Mouse (Mus musculus) kidney, postnatal 0 days (tissue): ENCODE data around the gene AW011738. TPM values are rescaled to one million over a fixed set of nuclear protein-coding genes. Genes with fewer than 3 reads are reported as not detected.
A peak's percentile ranks its signal among the peaks of the same experiment; 100 is the strongest.

Experiments used
- ATAC-seq: fragments of 200-750 bp; cut with Nextera tagmentation; replicated peaks from 2 replicates; pipeline ENCODE4 v1.8.0; 2017; ENCODE audit warnings: low read depth, moderate number of reproducible peaks, moderate TSS enrichment, moderate library complexity; ENCODE audit not compliant: low FRiP score
- DNase-seq: peaks from one replicate; pipeline ENCODE4 v3.0.0-alpha.2; 2016; ENCODE audit warnings: low spot score
- H3K27ac ChIP-seq: fragments of 300-500 bp; sonication (generic); 2 replicates; pipeline ENCODE4 v1.5.1; 2014; ENCODE audit warnings: mild to moderate bottlenecking
- H3K27me3 ChIP-seq: fragments of 300-500 bp; sonication (generic); 2 replicates; pipeline ENCODE4 v1.6.1; 2014; ENCODE audit warnings: low read length, mixed read lengths; ENCODE audit not compliant: insufficient read depth
- H3K36me3 ChIP-seq: fragments of 300-500 bp; sonication (generic); 2 replicates; pipeline ENCODE4 v1.6.1; 2014; ENCODE audit warnings: low read length, mixed read lengths; ENCODE audit not compliant: insufficient read depth
- H3K4me1 ChIP-seq: fragments of 300-500 bp; sonication (generic); replicated peaks from 2 replicates; pipeline ENCODE4 v1.6.1; 2014; ENCODE audit warnings: antibody characterized with exemption, low read length, mixed read lengths; ENCODE audit not compliant: insufficient read depth
- H3K4me2 ChIP-seq: fragments of 300-500 bp; sonication (generic); 2 replicates; pipeline ENCODE4 v1.6.1; 2014; ENCODE audit warnings: mild to moderate bottlenecking, low read length, moderate library complexity, mixed read lengths
- H3K4me3 ChIP-seq: fragments of 300-500 bp; sonication (generic); replicated peaks from 2 replicates; pipeline ENCODE4 v1.5.1; 2014; ENCODE audit warnings: low read depth, low read length
- H3K9ac ChIP-seq: fragments of 300-500 bp; sonication (generic); 2 replicates; pipeline ENCODE4 v1.6.1; 2014; ENCODE audit warnings: low read depth, low read length
- H3K9me3 ChIP-seq: fragments of 300-500 bp; sonication (generic); replicated peaks from 2 replicates; pipeline ENCODE4 v1.6.1; 2016; ENCODE audit warnings: low read length, inconsistent platforms, mixed read lengths
- CTCF ChIP-seq: IDR thresholded peaks from 2 replicates; pipeline ENCODE4 v1.5.1; 2016; ENCODE audit warnings: antibody characterized with exemption, low read depth, mild to moderate bottlenecking, moderate library complexity
- WGBS: fragments of 180-500 bp; shearing (Covaris S2); extraction: QIAGEN DNeasy Blood & Tissue Kit; methylation state at CpG from one replicate; pipeline ENCODE4 v1.1.7; 2014; 5-methylcytosine and 5-hydroxymethylcytosine counted together
- polyA plus RNA-seq: library from polyadenylated mRNA; unstranded; fragments of >200 nt; fragmentation: Nextera tagmentation; extraction: Ambion mirVana; gene quantifications from 2 replicates; pipeline ENCODE4 v1.2.1, GENCODE M21; 2015

AW011738 gene
- polyA plus RNA-seq, 1 experiment from 2014 or later: 4.8 TPM

DNA sequence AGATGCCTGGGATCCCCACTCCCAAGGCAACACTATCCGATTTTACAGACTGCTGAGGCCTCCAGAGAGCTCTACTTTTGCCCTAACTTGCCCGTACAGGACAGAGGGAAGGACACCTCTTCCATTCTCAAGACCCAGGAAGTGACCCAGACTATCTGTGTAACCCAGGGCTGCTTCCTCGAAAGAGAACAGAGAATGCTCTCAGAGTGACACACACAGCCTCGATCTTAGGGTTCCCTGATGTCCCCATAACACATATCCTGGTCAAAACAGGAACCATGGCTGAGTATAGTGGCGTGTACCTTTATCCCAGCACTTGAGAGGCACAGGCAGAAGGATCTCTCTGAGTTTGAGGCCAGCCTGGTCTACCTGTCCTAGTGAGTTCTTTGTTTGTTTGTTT, 19.4 kb upstream of the AW011738 start:
- Histone ChIP-seq H3K27me3 (no peaks in the 10 kb centered on the region), H3K4me1 (peaks cover 12% of the 10 kb centered on the region; the same call in 1 of the 2 replicates), H3K36me3 (peaks cover 26% of the 10 kb centered on the region; the same call in 1 of the 2 replicates), H3K4me3 (no peak overlapping the region), H3K9me3 (no peaks in the 10 kb centered on the region), H3K4me2 (no peak overlapping the region), H3K27ac (no peak overlapping the region), H3K9ac (no peak overlapping the region)
- ATAC-seq: no peak
- no peak for TF ChIP-seq CTCF
- WGBS: 83% methylated on average over 5 of the region's 5 CpGs
- no peak for DNase-seq

DNA sequence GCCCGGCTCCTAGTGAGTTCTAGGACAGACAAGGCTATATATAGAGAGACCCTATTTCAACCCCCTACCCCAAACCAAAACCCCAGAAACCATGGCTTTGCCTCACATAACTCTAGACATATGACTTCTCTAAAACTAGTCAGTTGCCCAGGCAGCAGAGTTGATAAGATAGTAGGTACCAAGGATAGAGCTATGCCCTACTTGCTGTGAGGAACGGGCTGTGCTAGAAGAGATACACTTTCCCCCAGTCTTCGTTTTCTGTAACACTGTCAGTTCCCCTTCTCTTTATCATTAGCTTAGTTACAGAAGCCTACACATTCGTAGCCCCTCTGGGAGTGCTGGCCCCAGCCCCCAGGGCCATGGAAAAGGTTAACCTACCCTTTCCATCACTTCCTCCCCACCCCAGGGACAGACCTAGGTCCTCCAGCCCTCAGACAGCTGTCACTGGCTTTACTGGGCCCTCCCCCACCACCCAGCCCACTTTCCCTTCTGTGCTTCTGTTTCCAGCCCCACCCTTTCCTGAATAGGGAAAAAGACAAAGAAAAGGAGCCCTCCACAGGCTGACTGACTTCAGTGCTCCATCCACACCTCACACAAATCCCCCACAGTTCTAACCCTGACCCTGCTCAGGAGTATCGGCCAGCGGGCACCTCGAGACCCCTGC, 18.7 kb upstream of the AW011738 start:
- H3K36me3 ChIP-seq: peaks cover 19% of the 10 kb centered on the region; the same call in 1 of the 2 replicates
- H3K27ac ChIP-seq: no peak overlapping the region
- no peak for DNase-seq
- no peak overlapping the region for H3K4me3 ChIP-seq
- no peak for TF ChIP-seq CTCF
- H3K9ac ChIP-seq: no peak overlapping the region
- no peak overlapping the region for H3K4me2 ChIP-seq
- 77% methylated on average over 7 of the region's 7 CpGs for WGBS
- H3K27me3 ChIP-seq: no peaks in the 10 kb centered on the region
- no peaks in the 10 kb centered on the region for H3K9me3 ChIP-seq
- peaks cover 19% of the 10 kb centered on the region for H3K4me1 ChIP-seq
- ATAC-seq: no peak

DNA sequence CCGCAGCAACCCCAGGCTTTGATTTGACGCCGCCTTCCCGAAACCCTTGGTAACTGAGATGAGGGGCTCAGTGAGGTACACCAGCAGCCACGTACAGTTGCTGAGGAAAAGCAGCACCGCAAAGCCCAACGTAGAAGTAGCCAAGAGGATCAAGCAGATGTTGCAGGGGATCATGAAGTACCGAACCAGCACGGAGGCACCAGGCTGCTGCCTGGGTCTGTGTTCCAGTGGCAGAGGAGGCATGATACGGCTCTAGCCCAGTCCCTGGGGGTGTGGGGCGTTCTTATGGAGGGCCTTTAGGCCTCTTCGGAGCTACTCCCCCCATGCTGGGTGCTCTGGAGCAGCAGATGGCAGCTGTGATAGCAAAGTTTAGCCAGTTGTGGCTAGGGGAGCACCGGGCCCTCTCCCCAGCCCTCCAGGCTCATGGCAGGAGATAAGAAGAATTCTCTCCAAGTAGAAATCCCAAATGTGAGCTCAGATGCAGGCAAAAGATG, 17.6 kb upstream of the AW011738 start:
- no peak for ATAC-seq
- Histone ChIP-seq H3K36me3 (peaks cover 13% of the 10 kb centered on the region; the same call in 1 of the 2 replicates), H3K4me2 (peak overlapping the region; percentile 46; the same call in 1 of the 2 replicates), H3K4me3 (0 out of 2 replicates have a peak overlapping the region, but pooled peaks have one; percentile 1), H3K27ac (peak overlapping the region; percentile 21; the same call in 1 of the 2 replicates), H3K9me3 (no peaks in the 10 kb centered on the region), H3K4me1 (peaks cover 28% of the 10 kb centered on the region), H3K27me3 (no peaks in the 10 kb centered on the region), H3K9ac (no peak overlapping the region)
- WGBS: 76% methylated on average over 13 of the region's 13 CpGs
- no peak for TF ChIP-seq CTCF
- DNase-seq: no peak

DNA sequence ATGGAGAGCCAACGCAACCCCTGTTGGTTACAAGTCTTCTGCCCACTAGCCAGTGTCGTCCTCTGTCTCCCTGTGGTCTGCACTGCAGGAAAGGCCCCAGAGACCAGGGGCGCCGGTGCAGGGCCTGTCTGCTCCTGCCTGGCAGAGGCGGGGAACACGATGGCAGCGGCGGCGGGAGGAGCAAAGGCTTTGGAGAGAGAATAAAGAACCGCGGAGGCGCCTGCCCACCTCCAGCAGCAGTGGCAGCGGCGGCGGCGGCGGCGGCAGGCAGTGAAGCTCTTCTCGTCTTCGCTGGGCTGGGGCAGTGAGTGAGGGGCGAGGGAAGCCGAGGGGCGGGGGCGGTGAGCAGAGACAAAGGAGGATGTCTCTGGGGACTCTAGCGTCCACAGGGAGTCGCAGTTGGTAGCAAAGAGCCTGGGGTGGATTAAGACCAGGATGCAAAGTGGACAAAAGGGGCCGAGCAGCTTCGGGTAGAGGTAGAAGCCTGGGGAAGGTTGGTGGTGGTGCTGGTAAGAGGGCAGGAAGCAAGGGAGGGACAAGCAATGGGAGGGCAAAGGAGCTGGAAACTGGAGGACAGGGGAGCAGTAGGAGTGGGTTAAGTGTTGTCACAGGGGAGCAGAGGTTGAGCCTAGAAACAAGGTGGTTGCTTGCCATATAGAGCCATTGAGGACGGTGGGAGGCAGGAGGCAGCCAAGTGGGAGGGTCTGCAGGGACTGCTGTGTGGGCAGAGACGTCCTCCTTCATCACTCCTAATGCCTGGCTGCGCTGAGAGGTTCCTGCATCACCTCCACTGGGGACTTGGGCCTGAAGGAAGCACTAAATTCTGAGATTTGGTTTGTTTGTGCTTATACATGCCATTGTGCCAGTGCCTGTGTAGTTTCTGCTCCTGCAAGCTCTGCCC, 16.9 kb upstream of the AW011738 start:
- H3K27me3 ChIP-seq: no peaks in the 10 kb centered on the region
- H3K36me3 ChIP-seq: peaks cover 13% of the 10 kb centered on the region; the same call in 1 of the 2 replicates
- DNase-seq (peak; percentile 60), ATAC-seq (no peak)
- no peaks in the 10 kb centered on the region for H3K9me3 ChIP-seq
- peak overlapping the region; percentile 21; the same call in 1 of the 2 replicates for H3K27ac ChIP-seq
- 0 out of 2 replicates have a peak overlapping the region, but pooled peaks have one; percentile 1 for H3K4me3 ChIP-seq
- 0 out of 2 replicates have a peak overlapping the region, but pooled peaks have one; percentile 35 for H3K9ac ChIP-seq
- WGBS: 15% methylated on average over 31 of the region's 31 CpGs
- peak overlapping the region; percentile 46 for H3K4me2 ChIP-seq
- peaks cover 35% of the 10 kb centered on the region for H3K4me1 ChIP-seq
- peak; percentile 16; the same call in 1 of the 2 replicates for TF ChIP-seq CTCF

DNA sequence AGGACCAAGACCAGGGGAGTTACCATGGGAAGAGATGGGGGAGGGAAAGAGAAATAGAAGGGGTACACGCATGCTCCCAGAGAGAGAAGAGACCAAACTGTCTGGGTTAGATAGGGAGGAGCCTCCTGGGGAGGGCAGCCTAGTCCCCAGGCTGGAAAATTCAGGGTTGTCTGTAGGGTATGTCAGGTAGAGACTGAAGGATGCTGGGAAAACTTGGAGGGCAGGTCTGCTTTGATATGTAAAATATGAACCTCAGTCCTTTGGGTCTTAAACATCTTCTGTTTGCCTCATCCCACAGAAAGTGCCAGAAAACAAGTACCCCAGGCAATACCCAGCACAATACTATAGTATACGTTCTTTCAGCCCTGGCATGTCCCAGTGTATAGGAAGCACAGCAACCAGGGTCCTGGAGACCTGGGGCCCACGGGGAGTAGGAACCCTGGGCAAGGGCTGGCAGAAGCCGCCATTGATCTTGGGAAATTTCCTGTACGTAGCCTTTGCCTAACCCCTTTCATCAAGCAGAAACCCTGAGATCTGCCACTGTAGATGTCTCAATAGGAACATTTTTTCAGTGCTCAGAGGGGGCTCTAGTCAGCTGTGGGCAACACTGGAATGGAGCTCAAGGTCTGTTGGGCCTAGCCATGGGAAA, 14.8 kb upstream of the AW011738 start:
- peaks cover 54% of the 10 kb centered on the region for H3K4me1 ChIP-seq
- DNase-seq (no peak), ATAC-seq (no peak)
- H3K27me3 ChIP-seq: no peaks in the 10 kb centered on the region
- no peak overlapping the region for H3K4me2 ChIP-seq
- H3K36me3 ChIP-seq: peaks cover 22% of the 10 kb centered on the region; the same call in 1 of the 2 replicates
- H3K27ac ChIP-seq: peak overlapping the region; percentile 78
- no peak overlapping the region for H3K9ac ChIP-seq
- 66% methylated on average over 5 of the region's 5 CpGs for WGBS
- H3K4me3 ChIP-seq: no peak overlapping the region
- no peak for TF ChIP-seq CTCF
- H3K9me3 ChIP-seq: no peaks in the 10 kb centered on the region
